Mouse (Mus musculus) heart, embryonic 10.5 days (tissue): ENCODE measurements around the gene Arsb. TPM values are rescaled to one million over a fixed set of nuclear protein-coding genes. Genes with fewer than 3 reads are reported as not detected.

Experiments used
- DNase-seq: peaks from one replicate; pipeline ENCODE4 v3.0.0-alpha.2; 2017; ENCODE audit warnings: low spot score
- H3K27ac ChIP-seq: fragments of 300-500 bp; sonication (generic); 2 replicates; pipeline ENCODE4 v1.5.1; 2016; ENCODE audit warnings: mild to moderate bottlenecking
- H3K27me3 ChIP-seq: fragments of 300-500 bp; sonication (generic); 2 replicates; pipeline ENCODE4 v1.6.1; 2016; ENCODE audit warnings: mild to moderate bottlenecking; ENCODE audit not compliant: poor library complexity, insufficient read depth, severe bottlenecking
- H3K36me3 ChIP-seq: fragments of 300-500 bp; sonication (generic); 2 replicates; pipeline ENCODE4 v1.6.1; 2016; ENCODE audit warnings: mild to moderate bottlenecking, moderate library complexity
- H3K4me1 ChIP-seq: fragments of 300-500 bp; sonication (generic); 2 replicates; pipeline ENCODE4 v1.6.1; 2016; ENCODE audit warnings: mild to moderate bottlenecking
- H3K4me3 ChIP-seq: fragments of 300-500 bp; sonication (generic); 2 replicates; pipeline ENCODE4 v1.5.1; 2016; ENCODE audit warnings: mild to moderate bottlenecking, moderate library complexity
- H3K9me3 ChIP-seq: fragments of 300-500 bp; sonication (generic); 2 replicates; pipeline ENCODE4 v1.6.1; 2016; ENCODE audit warnings: mild to moderate bottlenecking, moderate library complexity
- WGBS: fragments of 180-500 bp; shearing (Covaris S2); methylation state at CpG from one replicate; pipeline ENCODE4 v1.1.7; 2016; 5-methylcytosine and 5-hydroxymethylcytosine counted together
- polyA plus RNA-seq: library from polyadenylated mRNA; unstranded; fragments of >200 nt; fragmentation: Nextera tagmentation; extraction: Ambion mirVana; gene quantifications from 2 replicates; pipeline ENCODE4 v1.2.1, GENCODE M21; 2016

The Arsb gene
- polyA plus RNA-seq, 1 experiment from 2014 or later = 6.3 TPM

DNA sequence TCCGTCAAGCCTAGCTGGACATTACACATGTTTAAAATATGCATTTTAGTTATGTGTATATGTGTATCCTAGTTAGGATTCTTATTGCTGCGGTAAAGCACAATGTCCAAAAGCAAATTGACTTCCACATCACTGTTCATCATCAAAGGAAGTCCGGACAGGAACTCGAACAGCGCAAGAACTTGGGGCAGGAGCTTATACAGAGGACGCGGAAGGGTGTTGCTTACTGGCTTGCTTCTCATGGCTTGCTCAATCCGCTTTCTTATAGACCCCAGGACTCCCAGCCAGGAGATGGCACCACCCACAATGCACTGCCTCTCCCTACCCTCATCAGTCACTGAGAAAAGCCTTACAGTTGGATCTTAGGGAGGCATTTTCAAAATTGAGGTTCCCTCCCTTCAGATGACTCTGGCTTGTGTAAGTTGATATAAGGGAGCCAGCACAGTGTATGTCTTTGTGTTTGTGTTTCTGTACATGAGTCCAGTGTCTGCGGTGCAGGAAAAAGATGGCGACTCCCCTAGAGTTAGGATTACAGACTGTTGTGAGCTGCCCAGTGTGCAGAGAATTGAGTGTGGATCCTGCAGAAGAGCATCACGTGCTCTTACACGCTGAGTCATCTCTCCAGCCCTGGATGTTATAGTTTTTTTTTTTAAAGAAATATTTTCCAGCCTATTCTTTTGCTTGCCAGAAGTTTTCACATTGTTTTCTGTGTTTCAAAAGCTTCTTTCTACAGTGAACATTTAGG is 66.2 kb downstream of the Arsb start:
- H3K36me3 ChIP-seq = no peaks in the 10 kb centered on the region
- H3K27me3 ChIP-seq = no peaks in the 10 kb centered on the region
- H3K4me1 ChIP-seq = peaks cover 32% of the 10 kb centered on the region
- no peak for DNase-seq
- no peak overlapping the region for H3K4me3 ChIP-seq
- WGBS = 85% methylated on average over 12 of the region's 12 CpGs
- H3K27ac ChIP-seq = no peak overlapping the region; the same call in 1 of the 2 replicates
- no peaks in the 10 kb centered on the region for H3K9me3 ChIP-seq

DNA sequence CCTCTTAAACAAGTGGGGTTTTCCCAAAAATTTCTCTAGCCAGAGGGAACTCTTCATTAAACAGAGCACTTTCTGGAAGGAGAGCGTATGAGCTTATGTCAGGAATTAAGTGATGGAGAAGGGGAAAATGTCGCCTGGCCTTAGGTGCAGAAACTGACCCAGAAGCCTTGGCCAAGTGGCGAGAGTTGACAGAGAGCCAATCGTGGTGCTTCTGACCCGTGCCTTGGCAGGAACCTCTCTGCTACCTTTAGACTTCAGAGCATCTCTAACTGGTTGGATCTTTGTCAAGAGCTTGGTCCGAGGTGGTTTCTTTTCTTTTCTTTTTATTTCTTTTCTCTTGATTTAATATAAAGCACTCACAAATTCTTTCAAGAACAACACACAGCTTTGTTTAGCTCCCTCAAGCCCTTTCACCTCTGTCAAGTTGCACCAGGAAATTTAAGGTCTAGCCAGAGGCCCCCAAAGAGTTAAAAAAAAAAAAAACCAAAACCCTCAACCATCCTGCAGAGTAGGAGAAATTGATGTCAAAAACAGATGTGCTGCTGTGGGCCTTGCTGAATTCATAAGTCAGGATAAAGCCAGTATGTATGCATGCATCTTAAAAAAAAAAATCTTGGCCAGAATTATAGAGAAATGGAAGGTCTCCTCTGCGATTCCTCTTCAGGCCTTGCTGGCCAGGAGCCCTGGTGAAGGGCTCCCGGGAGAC is 67.2 kb downstream of the Arsb start:
- WGBS = 56% methylated on average over 8 of the region's 8 CpGs
- H3K27me3 ChIP-seq = no peaks in the 10 kb centered on the region
- peak overlapping the region; percentile 77 for H3K27ac ChIP-seq
- no peaks in the 10 kb centered on the region for H3K9me3 ChIP-seq
- H3K4me1 ChIP-seq = peaks cover 32% of the 10 kb centered on the region
- no peak for DNase-seq
- H3K36me3 ChIP-seq = no peaks in the 10 kb centered on the region
- no peak overlapping the region for H3K4me3 ChIP-seq

DNA sequence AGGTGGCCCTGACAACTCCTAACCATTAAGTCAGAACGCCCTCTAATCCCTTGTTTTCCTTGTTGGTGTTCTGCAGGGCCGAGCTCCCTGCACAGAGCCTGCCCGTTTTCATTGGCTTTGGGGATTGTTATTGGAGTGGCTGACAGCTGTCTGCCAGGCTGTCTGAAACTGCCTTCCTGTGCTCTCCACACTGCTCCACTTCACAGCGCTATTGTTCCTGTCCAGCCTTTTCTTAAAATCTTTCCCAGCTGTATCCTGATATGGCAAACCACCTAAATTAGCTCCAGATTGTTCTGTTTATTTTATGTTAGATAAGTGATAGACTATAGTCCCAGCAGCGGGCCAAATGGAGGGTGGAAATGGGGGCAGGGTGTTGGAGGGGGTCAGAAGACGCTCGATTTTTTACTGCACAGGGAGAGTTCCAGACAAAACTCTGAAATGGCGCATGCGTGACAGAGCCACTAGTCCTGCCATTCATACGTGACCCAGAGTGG is 67.8 kb downstream of the Arsb start:
- 12% methylated on average over 10 of the region's 10 CpGs for WGBS
- Histone ChIP-seq H3K9me3 (no peaks in the 10 kb centered on the region), H3K27me3 (no peaks in the 10 kb centered on the region), H3K36me3 (no peaks in the 10 kb centered on the region), H3K27ac (peak overlapping the region; percentile 77), H3K4me1 (peaks cover 32% of the 10 kb centered on the region), H3K4me3 (no peak overlapping the region)
- no peak for DNase-seq

DNA sequence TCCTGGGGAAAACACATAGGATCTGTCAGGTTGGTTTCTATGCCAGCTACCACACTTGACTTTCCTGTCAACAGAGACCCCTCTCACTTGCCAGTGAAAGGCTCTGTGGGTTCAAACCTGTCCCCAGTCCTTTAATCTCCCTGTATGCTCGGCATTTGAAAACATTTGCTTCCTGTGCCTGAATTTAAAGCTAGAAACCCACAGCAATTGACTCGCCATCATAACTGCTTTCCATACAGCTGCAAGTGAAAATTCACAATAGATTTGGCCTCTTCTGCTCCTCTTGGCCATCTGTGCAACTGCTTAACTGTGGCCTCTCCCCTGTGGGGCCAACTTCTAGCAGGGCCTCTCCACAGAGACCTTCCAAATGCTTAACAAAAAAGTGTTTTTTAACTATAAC is 68.3 kb downstream of the Arsb start:
- 46% methylated on average over 2 of the region's 2 CpGs for WGBS
- Histone ChIP-seq H3K9me3 (no peaks in the 10 kb centered on the region), H3K27me3 (no peaks in the 10 kb centered on the region), H3K27ac (peak overlapping the region; percentile 77; the same call in 1 of the 2 replicates), H3K4me3 (no peak overlapping the region), H3K36me3 (no peaks in the 10 kb centered on the region), H3K4me1 (peaks cover 32% of the 10 kb centered on the region)
- no peak for DNase-seq

DNA sequence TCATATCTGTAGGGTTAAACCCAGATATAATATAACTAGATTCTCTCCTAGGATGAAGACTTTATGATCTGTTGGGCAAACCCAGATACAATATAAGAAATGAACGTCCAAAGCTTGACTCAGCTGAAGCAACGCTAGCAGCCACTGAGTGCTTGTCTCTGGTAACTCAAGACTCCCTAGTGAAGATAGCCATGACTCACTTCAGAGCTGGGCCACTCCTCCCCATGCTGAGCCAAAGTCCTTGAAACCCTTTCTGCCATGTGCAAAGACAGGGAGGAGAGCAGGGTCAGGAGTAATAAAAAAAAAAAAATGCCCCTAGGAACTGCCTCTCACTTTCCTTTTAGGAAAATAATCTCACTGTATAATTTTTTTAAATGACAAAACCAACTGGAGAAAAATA is 68.7 kb downstream of the Arsb start:
- H3K4me1 ChIP-seq = peaks cover 32% of the 10 kb centered on the region
- no peak overlapping the region for H3K4me3 ChIP-seq
- H3K27ac ChIP-seq = peak overlapping the region; percentile 77
- H3K36me3 ChIP-seq = no peaks in the 10 kb centered on the region
- DNase-seq = no peak
- no peaks in the 10 kb centered on the region for H3K27me3 ChIP-seq
- no peaks in the 10 kb centered on the region for H3K9me3 ChIP-seq
- WGBS = 36% methylated on average over 2 of the region's 2 CpGs

DNA sequence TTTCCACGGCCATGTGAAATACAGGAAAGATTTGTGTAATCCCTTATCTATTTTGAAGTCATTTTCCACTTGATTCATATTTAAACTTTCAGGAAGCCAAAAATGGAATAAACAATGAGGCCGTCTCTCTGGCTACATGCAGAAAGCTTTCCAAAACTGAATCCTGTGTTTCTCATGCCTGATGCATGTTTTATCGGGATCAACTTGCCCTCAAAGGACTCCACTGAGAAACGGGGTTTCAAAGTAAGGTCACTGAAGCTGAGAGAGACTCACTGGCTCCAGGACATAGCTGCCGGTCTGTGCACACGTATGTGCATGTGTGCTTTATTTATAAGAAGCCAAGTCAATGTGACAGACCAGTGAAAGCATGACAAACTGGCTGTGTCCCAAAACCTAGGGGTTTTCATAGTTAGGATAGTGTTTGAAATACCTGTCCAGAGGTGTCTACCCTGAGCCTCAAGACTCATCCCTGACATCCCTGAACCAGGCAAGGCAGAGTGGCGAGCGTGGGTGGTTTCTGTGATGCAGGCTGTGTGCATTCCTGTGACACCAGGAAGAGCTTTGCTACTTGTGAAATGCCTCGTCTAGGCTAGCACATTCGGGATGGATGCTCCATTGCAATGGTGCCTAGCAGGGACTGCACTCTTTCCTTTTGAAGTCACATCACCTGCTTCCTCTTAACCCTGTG is 75.5 kb downstream of the Arsb start:
- Histone ChIP-seq H3K4me1 (peaks cover 19% of the 10 kb centered on the region), H3K9me3 (no peaks in the 10 kb centered on the region), H3K27ac (no peak overlapping the region), H3K27me3 (no peaks in the 10 kb centered on the region), H3K4me3 (no peak overlapping the region), H3K36me3 (no peaks in the 10 kb centered on the region)
- no peak for DNase-seq
- WGBS = 72% methylated on average over 10 of the region's 10 CpGs

DNA sequence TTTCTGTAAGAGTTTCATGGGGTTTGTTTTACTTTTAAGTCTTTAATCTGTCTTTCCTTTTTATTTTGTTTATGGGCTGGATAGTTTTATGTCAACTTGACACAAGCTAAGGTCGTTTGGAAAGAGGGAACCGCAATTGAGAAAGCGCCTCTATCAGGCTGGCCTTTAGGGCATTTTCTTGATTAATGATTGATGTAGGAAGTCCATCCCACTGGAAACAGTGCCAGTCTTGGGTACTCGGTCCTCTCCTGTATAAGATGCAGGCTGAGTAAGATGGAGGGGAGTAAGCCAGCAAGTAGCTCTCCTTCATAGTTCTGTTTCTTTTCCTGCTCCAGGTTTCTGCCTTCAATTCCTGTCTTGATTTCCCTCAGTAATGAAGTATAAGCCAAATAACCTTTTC is 76.2 kb downstream of the Arsb start:
- Histone ChIP-seq H3K27ac (no peak overlapping the region), H3K9me3 (no peaks in the 10 kb centered on the region), H3K36me3 (no peaks in the 10 kb centered on the region), H3K4me1 (peaks cover 26% of the 10 kb centered on the region), H3K4me3 (no peak overlapping the region), H3K27me3 (no peaks in the 10 kb centered on the region)
- WGBS = 67% methylated on average over 4 of the region's 4 CpGs
- DNase-seq = no peak

DNA sequence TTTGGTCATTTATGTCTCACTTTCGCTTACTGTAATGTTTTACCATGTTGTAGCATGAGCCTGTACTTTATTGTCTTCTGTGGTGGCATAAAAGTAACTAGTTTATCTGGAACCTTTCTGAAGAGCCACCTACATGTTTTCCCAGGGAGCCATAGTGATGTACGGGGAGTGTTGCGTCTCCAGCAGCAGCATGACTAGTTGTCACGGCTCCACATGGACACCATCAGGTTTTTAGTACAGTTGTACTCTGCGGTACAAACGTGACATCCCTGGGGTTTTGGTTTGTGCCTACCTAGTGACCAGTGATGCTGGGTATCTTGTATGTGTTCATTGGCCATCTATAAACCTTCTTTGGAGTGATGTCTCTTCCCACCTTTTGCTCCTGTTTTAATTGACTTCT is 77.2 kb downstream of the Arsb start:
- Histone ChIP-seq H3K4me3 (no peak overlapping the region), H3K27ac (no peak overlapping the region), H3K4me1 (peaks cover 27% of the 10 kb centered on the region), H3K36me3 (no peaks in the 10 kb centered on the region), H3K9me3 (no peaks in the 10 kb centered on the region), H3K27me3 (no peaks in the 10 kb centered on the region)
- WGBS = 81% methylated on average over 6 of the region's 6 CpGs
- no peak for DNase-seq

DNA sequence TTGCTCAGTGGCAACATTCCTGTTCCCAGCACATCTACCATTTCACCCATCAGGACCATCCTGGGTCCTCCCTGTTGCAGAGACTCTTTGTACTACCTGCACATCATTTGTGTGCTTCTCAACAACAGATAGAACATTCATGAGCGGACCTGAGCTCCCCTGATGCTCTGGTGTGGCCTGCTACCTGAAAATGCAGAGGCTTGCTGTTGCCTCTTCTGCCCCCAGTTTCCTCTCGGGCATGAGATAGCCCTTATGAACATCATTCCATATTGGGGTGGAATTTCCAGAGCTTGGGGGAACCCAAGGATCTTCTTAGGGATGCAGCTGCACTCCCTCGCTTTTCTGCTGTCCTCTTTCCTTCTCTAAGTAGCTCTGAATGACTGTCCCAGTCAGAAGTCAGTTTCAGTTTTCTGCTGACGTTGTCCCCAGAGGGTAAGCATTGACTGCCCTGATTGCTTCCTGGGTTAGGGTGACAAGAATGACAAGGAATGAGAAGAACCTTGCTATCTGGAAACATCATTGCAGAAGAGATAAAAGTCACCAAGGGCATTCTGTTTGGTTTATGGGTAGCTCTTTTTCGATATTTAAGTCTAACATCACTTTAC is 78.4 kb downstream of the Arsb start:
- Histone ChIP-seq H3K4me3 (no peak overlapping the region), H3K9me3 (no peaks in the 10 kb centered on the region), H3K4me1 (peaks cover 30% of the 10 kb centered on the region), H3K36me3 (no peaks in the 10 kb centered on the region), H3K27ac (no peak overlapping the region), H3K27me3 (no peaks in the 10 kb centered on the region)
- no peak for DNase-seq
- WGBS = 59% methylated on average over 5 of the region's 5 CpGs

DNA sequence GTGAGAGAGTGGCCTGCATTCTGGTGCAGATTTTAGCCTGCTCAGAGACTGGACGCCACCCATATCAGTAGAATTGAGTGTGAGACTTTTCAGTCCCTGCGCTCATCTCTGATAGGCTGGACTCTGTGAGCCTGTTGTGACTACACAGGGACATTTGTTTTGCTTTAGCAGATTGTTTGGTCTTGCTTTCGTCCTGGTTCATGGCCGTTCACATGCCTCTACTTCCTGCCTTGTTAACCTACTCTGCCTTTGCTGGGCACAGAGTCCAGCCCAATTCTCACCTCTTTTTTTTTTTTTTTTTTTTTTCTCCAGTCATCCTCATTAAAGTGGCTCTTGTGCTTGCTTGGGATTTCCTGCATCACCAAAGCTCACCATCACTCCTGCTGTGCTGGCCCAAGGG is 79.2 kb downstream of the Arsb start:
- H3K4me3 ChIP-seq = no peak overlapping the region
- 18% methylated on average over 4 of the region's 4 CpGs for WGBS
- H3K36me3 ChIP-seq = no peaks in the 10 kb centered on the region
- H3K9me3 ChIP-seq = no peaks in the 10 kb centered on the region
- no peaks in the 10 kb centered on the region for H3K27me3 ChIP-seq
- DNase-seq = no peak
- H3K27ac ChIP-seq = no peak overlapping the region
- H3K4me1 ChIP-seq = peaks cover 30% of the 10 kb centered on the region

DNA sequence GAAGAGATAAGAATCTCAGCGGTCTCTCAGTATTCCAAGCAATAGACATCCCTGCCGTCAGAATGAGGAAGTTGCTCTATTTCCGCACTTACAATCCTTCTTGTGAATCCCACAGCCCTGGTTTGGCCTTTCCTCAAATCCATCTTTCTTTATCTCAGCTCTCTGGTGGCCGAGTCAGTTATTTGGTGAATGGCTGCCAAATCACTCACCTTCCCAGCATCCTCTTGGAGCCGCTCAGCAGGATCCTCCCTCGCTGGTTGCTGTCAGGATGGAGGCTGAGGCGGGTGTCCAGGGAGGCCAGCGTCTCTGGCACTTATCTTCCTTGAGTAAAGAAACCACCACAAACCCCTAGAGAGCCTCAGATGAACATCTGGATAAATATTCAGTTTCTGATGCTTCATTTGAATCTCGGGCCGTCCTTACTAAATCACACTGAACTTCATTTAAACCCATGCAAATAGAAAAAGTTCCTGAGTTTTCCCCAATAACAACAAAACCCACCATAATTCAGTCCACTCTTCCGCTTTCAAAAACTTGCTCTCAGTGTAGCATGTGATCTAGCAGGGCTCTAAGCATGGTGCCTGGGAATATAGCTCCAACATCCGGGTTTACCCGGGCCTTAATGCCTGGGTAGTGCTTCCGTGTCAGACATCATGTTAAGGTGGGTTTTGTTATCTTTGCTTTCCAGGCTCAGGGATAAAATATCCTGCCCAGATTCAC is 81.1 kb downstream of the Arsb start:
- DNase-seq = no peak
- Histone ChIP-seq H3K4me3 (0 out of 2 replicates have a peak overlapping the region, but pooled peaks have one; percentile 9), H3K36me3 (no peaks in the 10 kb centered on the region), H3K27ac (no peak overlapping the region), H3K27me3 (no peaks in the 10 kb centered on the region), H3K4me1 (peaks cover 34% of the 10 kb centered on the region), H3K9me3 (no peaks in the 10 kb centered on the region)
- 50% methylated on average over 14 of the region's 14 CpGs for WGBS

DNA sequence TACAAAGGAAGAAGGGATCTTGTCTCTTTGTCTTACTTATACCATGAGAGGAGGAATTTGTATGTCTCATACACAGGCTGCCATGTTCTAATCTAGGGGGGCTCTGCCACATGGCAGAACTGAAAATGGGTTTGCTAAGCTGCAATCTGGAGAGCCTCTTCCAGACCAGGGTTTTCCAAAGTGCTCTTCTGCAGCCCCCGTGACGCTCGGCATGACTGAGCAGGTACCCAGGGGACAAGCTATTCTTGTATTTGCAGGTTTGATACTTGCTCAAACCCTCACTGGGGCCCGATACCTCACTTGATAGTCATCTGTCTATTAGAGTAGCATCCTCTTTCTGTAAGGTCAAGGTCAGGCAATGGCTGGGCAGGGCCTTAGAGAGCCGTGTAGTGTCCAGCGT is 82.3 kb downstream of the Arsb start:
- DNase-seq = no peak
- no peaks in the 10 kb centered on the region for H3K9me3 ChIP-seq
- H3K27me3 ChIP-seq = no peaks in the 10 kb centered on the region
- no peak overlapping the region for H3K4me3 ChIP-seq
- no peak overlapping the region for H3K27ac ChIP-seq
- no peaks in the 10 kb centered on the region for H3K36me3 ChIP-seq
- peaks cover 34% of the 10 kb centered on the region for H3K4me1 ChIP-seq
- 85% methylated on average over 6 of the region's 6 CpGs for WGBS
